Mouse (Mus musculus) heart, embryonic 11.5 days (tissue): ENCODE results near the gene Olfr56. TPM values are rescaled to one million over a fixed set of nuclear protein-coding genes. Genes with fewer than 3 reads are reported as not detected.
"Not testable (repeated sequence)": the region's sequence is repeated elsewhere in the genome, so short reads cannot be mapped to it uniquely, and the experiment has no call there.

Experiments used
- ATAC-seq: fragments of 200-750 bp; cut with Nextera tagmentation; replicated peaks from 2 replicates; pipeline ENCODE4 v1.8.0; 2017; ENCODE audit warnings: moderate library complexity; ENCODE audit not compliant: insufficient number of reproducible peaks, low FRiP score, low TSS enrichment
- H3K27ac ChIP-seq: fragments of 300-500 bp; sonication (generic); 2 replicates; pipeline ENCODE4 v1.5.1; 2014; ENCODE audit warnings: mild to moderate bottlenecking, low read depth, low read length
- H3K27me3 ChIP-seq: fragments of 300-500 bp; sonication (generic); 2 replicates; pipeline ENCODE4 v1.6.1; 2014; ENCODE audit warnings: mild to moderate bottlenecking, low read length, mixed read lengths; ENCODE audit not compliant: control insufficient read depth, insufficient read depth
- H3K36me3 ChIP-seq: fragments of 300-500 bp; sonication (generic); 2 replicates; pipeline ENCODE4 v1.6.1; 2014; ENCODE audit warnings: mild to moderate bottlenecking, low read length, moderate library complexity, mixed read lengths; ENCODE audit not compliant: control insufficient read depth, insufficient read depth
- H3K4me1 ChIP-seq: fragments of 300-500 bp; sonication (generic); 2 replicates; pipeline ENCODE4 v1.6.1; 2014; ENCODE audit warnings: low read length; ENCODE audit not compliant: control insufficient read depth, insufficient read depth
- H3K4me2 ChIP-seq: fragments of 300-500 bp; sonication (generic); 2 replicates; pipeline ENCODE4 v1.6.1; 2014; ENCODE audit warnings: mild to moderate bottlenecking, moderate library complexity
- H3K4me3 ChIP-seq: fragments of 300-500 bp; sonication (generic); 2 replicates; pipeline ENCODE4 v1.5.1; 2014; ENCODE audit warnings: low read depth, low read length
- H3K9ac ChIP-seq: fragments of 300-500 bp; sonication (generic); 2 replicates; pipeline ENCODE4 v1.6.1; 2014; ENCODE audit warnings: mild to moderate bottlenecking, low read depth, low read length, moderate library complexity
- H3K9me3 ChIP-seq: fragments of 300-500 bp; sonication (generic); replicated peaks from 2 replicates; pipeline ENCODE4 v1.6.1; 2016; ENCODE audit warnings: low read length; ENCODE audit not compliant: control insufficient read depth
- WGBS: fragments of 180-500 bp; shearing (Covaris S2); extraction: QIAGEN DNeasy Blood & Tissue Kit; methylation state at CpG from one replicate; pipeline ENCODE4 v1.1.7; 2014; ENCODE audit not compliant: insufficient replicate concordance; 5-methylcytosine and 5-hydroxymethylcytosine counted together
- polyA plus RNA-seq: library from polyadenylated mRNA; unstranded; fragments of >200 nt; fragmentation: Nextera tagmentation; extraction: Ambion mirVana; gene quantifications from 2 replicates; pipeline ENCODE4 v1.2.1, GENCODE M21; 2014

The Olfr56 gene
- polyA plus RNA-seq, 1 experiment from 2014 or later: not detected

DNA sequence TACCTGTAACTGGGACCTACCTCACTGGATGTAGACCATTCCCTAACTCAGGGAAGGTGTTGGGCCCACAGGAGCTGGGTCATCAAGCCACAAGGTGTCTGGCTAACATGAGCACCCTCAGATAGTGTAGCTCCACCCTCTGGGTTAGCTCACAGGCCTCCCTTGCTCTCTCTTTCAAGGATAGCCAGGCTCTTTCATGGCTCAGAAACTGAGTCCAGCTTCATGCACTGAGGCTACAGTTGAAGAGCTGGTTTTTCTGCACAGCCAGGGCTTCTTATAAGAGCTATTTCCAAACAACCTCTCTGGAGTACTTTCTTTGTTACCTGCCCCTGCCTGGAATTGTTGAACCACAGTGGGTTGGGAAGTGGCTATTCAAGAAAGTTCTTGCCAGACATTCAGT lies 33.4 kb downstream of the Olfr56 start:
- not testable (repeated sequence) for H3K9ac ChIP-seq, H3K27me3 ChIP-seq, H3K4me1 ChIP-seq, H3K27ac ChIP-seq, H3K4me2 ChIP-seq, H3K9me3 ChIP-seq, ATAC-seq, H3K4me3 ChIP-seq, H3K36me3 ChIP-seq

DNA sequence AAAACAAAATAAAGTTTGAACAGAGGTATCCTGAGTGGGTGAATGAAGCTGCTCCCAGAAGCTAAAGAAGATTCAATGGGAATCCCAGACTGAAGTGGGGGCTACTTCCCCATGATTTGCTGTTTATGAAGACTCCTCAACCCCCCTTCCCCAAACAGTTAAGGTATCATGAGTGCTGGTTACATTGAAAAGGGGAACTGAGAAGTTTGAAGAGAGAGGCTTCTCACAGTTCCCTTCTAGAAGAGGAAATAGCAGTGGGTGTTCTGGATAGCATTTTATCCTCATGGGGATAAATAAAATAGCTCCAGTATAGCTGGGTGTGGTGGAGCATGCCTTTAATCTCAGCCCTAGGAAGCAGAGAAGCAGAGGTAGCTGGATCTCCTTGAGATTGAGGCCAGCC lies 71.4 kb downstream of the Olfr56 start:
- not testable (repeated sequence) for H3K9ac ChIP-seq, H3K36me3 ChIP-seq, H3K9me3 ChIP-seq, H3K4me1 ChIP-seq, H3K27me3 ChIP-seq, ATAC-seq, H3K4me2 ChIP-seq, H3K4me3 ChIP-seq, H3K27ac ChIP-seq

DNA sequence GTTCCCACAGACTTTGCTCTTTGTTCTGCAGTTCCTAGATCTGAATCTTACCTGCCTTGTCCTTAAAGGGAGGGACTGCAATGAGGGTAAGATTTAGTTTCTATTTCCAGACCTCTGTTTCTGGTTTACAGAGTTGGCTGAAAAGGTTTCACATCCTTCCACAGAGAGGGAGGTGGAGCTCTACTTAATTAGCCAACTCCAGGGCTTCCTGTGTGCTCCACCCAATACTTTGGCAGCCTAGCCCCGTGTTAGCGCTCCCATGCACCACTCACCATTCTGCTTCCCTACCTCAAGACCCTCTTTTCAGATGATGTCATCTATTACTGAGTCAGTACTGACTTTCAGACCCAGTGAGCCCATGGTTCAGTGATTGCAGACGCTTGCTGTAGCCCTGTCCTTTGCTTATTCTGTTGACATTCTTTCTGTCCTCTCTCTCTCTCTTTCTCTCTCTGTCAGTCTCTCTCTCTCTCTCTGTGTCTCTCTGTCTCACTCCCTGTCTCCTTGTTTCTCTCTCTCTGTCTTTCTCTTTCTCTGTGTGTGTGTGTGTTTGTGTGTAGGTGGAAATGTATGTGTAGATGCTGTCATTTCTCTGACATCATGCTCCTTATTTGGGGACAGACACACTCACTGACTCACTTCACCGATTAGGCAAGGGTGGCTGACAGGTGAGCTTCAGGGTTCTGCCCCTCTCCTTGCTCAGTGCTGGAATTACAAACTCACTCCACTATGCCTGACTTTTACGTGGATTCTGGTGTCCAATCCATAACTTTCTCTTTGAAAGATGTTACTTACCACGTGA lies 72.6 kb downstream of the Olfr56 start, which contains the start of gene 9930111J21Rik2:
9930111J21Rik2 (minus strand) TSS at position 150 of the 799 bp plus-strand sequence.
- H3K27ac ChIP-seq, H3K9ac ChIP-seq, H3K36me3 ChIP-seq, H3K9me3 ChIP-seq, H3K4me1 ChIP-seq, H3K27me3 ChIP-seq, ATAC-seq, H3K4me2 ChIP-seq, H3K4me3 ChIP-seq: not testable (repeated sequence)
- WGBS: 75% methylated on average over 1 of the region's 6 CpGs

DNA sequence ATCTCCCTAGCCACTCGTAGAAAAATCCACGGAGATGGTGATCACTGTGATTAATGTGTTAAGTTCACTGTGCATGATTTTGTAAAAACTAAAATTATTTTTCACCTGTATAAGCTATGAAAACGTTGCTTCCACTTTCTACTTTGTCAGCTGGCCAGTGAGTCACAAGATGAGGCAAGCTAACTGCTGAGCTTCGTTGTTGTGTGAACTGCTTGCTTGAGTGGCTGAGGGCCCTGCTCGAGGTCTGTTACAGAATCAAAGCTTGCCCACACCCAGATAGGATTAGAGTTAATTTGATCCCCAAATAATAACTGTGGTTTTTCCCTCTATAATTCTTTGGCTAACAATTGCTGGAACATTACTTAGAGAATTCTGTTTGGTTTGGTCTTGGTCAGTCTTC lies 73.2 kb downstream of the Olfr56 start:
- H3K4me2 ChIP-seq, H3K27ac ChIP-seq, H3K4me1 ChIP-seq, ATAC-seq, H3K9me3 ChIP-seq, H3K27me3 ChIP-seq, H3K4me3 ChIP-seq, H3K9ac ChIP-seq, H3K36me3 ChIP-seq: not testable (repeated sequence)
- no CpG with 5 or more reads among the region's 5 CpGs for WGBS

DNA sequence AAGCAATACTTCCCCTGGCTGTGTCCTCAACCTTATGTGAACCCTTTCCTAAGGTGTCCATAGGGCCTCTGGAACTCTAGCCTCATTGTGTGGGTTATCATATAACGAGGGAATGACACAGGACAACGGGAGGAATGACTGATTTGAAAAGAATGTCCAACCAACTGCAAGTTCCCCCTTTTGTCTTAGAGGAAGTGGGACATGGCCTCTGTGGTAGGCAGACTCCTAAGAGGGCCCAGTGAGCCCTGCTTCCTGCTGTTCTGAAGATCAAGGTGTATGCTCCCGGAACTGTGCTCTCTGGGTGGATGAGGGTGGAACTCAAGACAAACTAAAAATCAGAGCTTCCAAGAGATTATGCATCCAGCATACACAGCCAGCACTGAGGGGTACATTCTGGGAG lies 81.4 kb downstream of the Olfr56 start:
- WGBS: no CpG with 5 or more reads among the region's 3 CpGs
- not testable (repeated sequence) for H3K27me3 ChIP-seq, H3K9me3 ChIP-seq, H3K4me2 ChIP-seq, H3K4me1 ChIP-seq, H3K4me3 ChIP-seq, H3K36me3 ChIP-seq, ATAC-seq, H3K27ac ChIP-seq, H3K9ac ChIP-seq

DNA sequence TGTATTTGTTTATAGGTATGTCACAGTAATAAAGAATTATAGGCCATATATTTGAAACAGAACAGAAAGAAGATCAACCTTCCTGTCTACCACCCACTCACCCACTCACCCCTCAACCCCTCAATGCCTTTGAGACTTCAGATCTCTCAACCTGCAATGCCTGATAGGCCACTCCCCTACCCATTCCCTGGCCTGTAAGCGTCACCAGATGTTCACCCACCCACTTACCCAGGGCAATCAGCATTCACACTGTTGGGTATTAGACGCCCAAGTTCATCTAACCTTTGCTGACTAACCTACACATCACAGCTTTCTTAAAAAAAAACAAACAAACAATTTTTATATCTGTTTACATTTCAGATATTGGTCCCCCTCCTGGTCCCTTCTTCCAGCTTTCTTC lies 83.2 kb downstream of the Olfr56 start:
- not testable (repeated sequence) for H3K9me3 ChIP-seq, H3K9ac ChIP-seq, ATAC-seq, H3K27ac ChIP-seq, H3K36me3 ChIP-seq, H3K27me3 ChIP-seq, H3K4me1 ChIP-seq, H3K4me3 ChIP-seq, H3K4me2 ChIP-seq
- WGBS: 85% methylated on average over 1 of the region's 2 CpGs

DNA sequence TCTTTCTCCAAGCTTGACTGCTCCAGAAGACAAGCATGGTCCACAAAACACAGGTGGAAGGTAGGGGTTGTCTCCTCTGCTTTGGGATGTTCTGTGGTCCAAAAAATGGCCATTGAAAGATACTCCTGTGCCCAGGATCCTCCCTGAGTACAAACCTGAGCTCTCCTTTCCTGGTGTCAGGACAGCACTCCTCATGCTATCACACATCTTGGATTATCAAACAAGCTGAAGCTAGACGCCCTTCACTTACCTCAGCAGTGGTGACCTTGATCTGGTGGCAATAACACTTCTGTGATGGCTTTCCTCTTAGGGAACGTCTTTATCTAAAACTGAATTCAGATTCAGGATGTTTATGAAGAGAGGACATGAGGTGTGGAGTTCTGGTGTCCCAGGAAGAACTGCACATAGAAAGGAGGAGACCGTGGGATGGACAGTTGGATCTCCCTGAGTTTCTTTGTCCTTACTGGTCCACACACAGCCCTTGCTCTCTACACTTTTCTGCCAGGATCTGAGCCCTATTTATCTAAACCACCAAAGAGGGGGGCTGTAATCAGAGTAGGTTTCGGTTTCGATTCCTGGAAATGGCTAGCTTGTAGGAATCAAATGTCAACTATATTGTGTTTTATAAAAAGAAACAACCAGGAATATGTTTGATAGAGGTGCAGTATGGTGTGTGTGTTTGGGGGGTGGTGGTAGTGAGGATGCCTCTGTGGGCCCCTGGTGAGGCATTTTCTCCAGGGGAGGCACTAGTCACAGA lies 85.2 kb downstream of the Olfr56 start, which contains the start of gene Tgtp2:
Tgtp2 (minus strand) TSS at position 494 of the 757 bp plus-strand sequence.
- not testable (repeated sequence) for H3K9ac ChIP-seq, ATAC-seq, H3K4me2 ChIP-seq, H3K4me3 ChIP-seq, H3K36me3 ChIP-seq, H3K27ac ChIP-seq, H3K9me3 ChIP-seq, H3K4me1 ChIP-seq, H3K27me3 ChIP-seq
- 69% methylated on average over 5 of the region's 5 CpGs for WGBS

DNA sequence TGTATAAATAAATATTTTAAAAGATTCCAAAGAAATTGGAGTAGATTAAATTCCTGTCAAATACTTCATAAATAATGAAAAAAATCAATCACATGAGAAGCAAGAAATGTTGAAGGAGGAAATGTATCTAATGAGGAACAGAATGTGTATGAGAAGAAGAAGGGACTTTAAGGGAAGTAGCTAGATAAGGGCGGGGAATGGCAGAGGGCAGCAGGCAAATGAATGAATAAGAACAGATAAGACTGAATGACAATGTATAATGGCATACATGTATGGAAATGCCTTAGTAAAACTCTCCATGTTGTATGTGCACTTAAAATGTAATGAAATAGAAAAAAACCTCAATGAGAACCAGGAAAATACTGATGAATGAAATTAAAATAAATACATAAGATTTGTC lies 89.7 kb downstream of the Olfr56 start:
- Histone ChIP-seq H3K27me3 (no peaks in the 10 kb centered on the region), H3K9me3 (no peaks in the 10 kb centered on the region), H3K4me2 (no peak overlapping the region), H3K27ac (no peak overlapping the region), H3K36me3 (no peaks in the 10 kb centered on the region), H3K4me3 (no peak overlapping the region), H3K9ac (no peak overlapping the region), H3K4me1 (no peaks in the 10 kb centered on the region)
- no peak for ATAC-seq
- 78% methylated on average over 1 of the region's 1 CpGs for WGBS
